Mouse (Mus musculus): ENCODE measurements around the gene Klhl35.

The Klhl35 gene

DNA sequence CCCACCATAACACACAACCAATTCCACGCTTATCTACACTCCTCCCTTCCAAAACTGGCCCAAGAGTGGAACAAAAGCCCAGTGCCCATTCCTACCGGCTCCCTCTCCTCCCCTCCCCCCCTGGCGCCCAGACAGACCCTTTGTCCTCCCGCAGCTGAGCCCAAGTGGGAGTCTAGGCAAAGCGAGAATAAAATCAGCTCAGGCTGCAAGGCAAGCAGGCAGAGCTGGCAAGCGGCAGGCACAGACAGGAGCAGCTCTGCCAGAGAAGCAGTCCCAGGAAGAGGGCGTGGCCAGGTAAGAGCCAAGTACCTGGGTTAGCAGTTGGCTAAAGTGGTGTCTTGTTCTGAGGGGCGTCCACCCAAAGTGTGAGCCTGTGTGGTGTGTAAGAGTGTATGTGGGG, at the start of gene Klhl35:
Klhl35 (plus strand) TSS at position 194 of the 400 bp plus-strand sequence.
- no peak for DNase-seq

DNA sequence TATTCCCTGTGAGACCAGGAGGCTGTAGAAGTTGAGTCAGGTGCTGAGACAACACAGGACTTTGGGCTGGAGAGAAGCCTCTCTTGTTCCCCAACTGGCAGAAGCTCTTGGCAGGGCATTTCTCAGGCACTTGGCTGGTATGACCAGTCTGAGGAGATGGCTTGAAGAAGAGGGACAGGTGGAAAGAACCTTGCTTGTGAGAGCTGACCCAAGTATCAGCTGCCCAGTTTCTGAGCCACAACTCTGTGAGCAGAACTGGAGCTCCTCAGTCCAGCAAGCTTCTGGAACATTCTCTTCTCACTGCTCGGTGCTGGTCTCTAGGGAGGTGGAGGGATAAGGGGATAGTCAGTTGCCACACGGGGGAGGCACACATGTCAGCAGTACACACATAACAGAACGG, 46.5 kb upstream of the Klhl35 start:
- DNase-seq: no peak

DNA sequence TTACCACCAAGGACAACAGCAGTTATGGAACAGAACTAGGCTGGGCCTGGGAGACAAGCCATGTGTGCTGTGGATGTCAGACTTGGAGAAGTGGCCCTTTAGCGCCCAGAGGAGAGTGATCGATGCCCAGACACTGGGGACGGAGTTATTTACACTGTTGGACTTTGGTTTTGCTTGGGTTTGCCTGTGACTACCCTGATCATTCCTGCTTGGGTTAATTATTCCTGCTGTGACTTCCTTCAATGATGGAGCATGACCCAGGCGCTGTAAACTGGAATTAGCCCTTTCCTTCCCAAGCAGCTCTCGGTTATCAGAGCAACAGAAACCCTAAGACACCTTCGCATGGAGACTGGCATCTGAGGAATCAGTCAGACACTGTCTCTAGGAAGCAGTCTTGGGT, 44.8 kb upstream of the Klhl35 start:
- no peak for DNase-seq

DNA sequence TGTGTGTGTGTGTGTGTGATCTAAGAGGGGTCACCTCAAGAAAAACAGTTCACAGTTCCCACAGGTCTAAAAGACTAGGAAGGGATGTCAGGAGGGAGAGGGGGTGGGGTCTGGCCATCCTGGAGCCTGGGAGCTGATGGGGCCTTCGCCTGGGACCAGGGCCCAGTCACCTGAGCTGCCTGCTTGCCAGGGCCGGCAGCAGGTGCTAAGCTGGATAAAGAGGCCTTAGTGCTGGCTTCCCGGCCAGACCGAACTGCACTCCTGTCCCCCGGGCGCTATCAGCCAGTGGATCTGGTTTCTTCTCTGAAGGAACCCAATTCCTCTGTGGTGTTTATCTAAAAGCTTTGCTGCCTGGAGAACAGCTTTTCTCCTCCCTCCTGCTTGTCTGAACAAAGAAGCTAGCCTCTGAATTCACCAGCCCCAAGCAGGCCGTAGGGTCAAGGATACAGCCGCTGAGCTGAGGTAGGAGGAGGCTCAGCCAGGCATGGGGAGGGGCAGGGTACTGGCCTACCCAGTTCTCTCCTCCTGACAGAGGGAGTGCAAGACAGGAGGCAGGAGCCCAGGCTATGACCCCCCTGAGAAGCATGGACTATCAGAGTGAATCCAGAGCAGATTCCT, 41.2 kb upstream of the Klhl35 start:
- no peak for DNase-seq

DNA sequence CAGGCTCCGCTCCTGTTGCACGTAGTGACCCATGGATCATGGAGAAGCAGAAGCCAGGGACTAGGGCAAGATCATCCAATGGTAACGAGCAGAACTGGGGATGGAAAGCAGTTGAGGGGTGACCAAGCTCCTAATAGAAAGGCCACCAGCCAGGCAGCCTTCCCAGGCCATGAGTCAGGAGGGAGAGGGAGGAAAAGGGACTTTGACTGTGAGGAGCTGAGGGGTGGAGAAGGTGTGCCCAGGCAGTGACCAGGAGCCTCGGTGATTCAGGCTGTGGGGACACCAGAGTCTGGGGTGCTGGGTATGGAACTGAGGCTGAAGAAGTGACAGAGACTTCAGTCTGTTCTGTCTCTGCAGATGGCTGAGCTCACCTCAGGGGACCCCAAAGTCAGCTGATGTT, 40.1 kb upstream of the Klhl35 start:
- DNase-seq: no peak

DNA sequence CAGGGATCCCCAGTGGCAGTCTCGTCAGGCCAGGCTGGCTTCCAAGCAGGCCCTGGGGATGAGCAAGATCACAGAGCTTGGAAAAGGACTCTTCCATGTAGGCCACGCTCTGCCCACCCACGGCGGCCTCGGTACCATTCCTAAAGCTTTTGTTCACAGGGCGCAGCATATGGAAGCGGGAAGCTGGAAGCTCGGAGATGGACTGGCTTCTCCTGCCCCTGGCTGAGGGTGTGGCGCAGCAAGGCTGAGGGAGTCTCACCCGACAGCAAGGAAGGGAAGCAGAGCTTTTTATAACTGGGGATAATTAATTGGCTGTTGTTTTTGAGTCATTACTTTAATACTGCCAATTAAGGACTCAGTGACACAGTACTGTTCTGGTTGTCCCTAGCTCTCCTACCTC, 38.8 kb upstream of the Klhl35 start:
- DNase-seq: no peak

DNA sequence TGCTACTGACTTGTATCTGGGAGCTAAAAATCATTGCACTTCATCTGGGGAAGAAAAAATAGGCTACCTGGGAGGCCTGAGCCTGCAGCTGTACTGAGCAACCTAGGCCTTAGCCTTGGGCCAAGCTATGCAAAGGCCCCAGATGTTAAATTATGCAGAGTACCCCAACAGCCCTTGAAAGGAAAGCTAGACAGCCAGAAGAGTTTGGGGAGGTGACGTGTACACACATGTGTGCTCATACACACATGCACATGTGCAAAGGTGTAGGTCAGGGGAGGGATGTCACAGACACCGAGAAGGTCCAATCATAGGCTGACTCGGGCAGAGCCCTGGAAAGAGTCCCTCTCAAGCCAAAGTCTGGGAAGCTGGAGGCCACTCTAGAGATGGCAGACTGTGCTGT, 37.8 kb upstream of the Klhl35 start:
- no peak for DNase-seq

DNA sequence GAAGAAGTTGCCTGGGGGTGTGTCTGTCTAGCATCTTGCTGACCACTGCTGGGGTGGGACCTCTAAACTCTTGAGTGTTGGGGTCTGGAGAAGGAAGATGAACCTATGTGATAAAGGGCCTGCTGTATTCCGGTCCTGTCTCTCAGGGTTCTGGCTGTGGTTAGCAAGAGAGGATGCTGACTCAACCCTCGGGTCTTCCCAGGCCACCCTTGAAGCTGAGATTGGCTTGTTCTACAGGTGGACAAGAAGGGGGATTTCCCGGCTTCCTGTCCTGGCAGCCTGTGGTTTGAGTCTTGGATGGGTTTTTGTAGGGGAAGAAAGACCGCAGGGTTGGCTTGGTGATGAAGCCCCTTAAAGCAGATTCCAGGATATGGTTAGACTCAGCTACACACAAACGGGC, 37.0 kb upstream of the Klhl35 start:
- no peak for DNase-seq

DNA sequence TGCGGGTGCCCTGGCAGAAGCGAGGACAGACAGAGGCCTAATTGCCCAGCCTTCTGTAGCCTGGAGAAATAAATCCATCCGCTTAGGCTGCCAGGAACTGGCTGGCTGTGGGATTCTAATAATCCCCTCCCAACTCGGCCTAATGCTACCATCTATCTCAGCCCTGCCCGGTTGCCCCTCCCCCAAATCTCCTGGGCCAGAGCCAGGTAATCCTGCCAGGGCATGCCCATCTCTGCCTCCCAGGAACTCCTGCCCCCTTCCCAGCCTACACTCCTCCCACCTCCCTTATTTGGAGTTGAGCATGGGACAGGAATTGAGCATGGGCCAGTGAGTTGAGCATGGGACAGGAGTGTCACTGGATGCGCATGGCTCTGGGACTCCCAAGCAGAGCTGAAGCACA, 36.0 kb upstream of the Klhl35 start:
- DNase-seq: no peak

DNA sequence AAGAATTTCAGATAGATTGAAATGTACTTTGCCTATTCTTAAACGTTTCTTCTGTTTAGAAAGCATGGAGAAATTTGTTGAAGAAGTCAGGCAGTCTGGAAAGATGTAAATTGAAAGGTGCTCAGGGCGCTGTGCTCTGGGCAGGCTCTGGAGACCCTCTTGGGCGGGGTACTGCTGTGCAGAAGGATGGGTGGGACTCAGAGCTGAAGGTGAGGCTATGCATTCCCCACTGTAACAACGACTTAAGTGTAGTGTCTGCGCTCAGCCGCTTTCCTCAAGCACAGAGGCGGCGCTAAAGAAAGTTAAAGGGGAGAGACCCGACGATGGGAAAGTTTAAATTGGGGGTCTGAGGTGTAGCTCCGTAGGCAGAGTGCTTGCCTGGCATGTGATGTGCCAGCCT, 35.6 kb upstream of the Klhl35 start:
- no peak for DNase-seq

DNA sequence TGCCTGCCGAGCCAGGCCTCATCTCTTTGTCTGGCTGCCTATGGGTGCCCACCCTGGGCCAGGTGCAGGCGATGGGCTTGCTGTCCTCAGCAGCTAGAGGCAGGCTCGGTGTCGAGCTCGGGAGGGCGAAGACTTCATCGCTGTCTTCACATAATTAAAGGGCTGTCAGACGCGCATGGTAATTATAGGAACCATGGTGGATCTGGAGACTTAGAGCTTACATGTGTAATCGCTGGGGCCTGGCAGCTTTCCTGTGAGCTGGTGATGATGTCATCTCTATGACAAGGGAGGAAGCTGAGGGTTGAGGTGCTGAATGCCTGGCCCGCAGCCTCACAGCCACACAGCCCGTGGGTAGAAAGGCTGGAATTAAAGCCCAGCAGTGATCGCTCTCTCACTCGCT, 33.6 kb upstream of the Klhl35 start:
- peak; percentile 66 for DNase-seq

DNA sequence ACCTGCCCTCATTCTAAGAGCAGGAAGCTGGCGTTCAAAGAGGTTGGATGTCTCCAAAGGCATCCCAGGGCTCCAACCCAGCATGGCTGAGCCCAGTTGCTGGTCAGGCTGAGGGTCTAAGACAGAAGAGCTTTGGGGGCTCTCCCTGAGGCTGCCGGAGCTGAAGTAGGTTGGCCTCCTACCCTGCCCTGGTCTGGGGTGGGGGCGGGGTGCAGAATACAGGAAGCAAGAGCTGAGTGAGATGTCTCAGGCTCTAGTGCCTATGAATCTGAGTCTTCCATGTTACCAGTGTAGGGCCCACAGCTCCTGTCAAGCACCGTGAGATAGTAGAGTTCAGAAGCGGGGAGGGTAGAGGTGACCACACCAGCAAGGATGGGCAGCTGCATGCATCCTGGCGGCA, 32.9 kb upstream of the Klhl35 start:
- DNase-seq: no peak

DNA sequence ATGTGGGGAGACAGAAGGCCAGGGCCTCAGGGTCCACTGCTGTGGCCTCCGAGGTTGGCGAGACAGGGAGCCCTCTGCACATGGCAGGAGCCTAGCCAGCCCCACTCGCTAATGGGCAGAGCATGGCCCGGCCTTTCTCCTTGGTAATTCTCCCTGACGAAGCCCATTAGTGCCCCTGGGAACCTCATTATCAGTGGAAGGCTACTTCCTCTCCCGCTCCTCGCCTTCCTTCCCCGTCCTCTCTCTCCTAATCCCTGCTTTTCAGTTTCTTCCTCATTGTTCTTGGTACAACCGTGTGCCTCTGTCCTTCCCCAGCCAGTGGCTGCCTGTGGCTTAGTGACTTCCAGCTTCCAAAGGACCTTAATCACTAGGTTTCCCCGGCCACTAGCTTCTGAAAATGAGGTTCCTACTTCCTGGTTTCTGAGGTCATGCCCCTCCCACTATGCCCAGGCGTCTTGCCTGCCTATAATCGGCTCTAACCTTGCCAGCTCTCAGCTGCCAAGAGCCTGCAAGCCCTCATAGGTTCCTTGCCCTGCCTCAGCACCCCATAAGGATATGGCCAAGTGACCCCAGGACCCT, 31.0 kb upstream of the Klhl35 start:
- no peak for DNase-seq

DNA sequence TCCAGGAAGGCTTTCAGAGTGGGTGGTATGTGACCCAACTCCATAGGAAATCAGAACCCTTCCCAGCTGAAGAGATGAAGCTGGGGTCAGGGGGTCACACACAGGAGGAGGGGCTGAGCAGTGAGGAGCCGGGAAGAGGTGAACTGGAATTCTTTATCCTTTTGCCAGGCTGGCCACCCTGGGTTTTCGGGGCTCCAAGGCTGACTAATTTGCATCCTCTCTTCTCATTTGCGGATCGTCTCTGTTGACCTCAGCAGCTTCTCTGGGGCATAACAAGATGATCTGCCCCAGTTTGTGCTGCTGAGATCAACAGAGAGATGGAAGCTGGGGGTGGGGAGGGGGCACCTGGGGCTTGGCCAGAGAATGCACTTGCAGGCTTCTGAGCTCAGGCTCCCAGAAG, 29.3 kb upstream of the Klhl35 start:
- DNase-seq: no peak

DNA sequence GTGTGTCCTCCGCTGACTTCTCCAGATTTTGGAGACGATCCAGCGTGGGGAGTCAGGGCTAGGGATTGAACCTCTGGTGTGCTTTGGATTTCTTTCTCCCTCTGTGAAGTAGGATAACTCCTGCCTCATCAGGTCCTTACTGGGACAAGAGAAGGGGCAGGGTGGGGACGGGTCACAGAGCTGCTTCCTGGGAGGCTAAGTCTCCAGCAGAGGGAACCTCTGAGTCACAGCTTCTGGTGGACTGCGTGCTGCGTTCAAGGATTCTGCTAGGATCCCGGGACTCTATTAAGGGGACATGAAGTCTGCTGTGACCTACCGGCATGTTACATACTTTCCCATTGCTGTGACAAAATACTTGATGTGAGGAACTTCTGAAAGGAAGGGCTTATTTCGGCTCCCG, 26.9 kb upstream of the Klhl35 start:
- DNase-seq: no peak

DNA sequence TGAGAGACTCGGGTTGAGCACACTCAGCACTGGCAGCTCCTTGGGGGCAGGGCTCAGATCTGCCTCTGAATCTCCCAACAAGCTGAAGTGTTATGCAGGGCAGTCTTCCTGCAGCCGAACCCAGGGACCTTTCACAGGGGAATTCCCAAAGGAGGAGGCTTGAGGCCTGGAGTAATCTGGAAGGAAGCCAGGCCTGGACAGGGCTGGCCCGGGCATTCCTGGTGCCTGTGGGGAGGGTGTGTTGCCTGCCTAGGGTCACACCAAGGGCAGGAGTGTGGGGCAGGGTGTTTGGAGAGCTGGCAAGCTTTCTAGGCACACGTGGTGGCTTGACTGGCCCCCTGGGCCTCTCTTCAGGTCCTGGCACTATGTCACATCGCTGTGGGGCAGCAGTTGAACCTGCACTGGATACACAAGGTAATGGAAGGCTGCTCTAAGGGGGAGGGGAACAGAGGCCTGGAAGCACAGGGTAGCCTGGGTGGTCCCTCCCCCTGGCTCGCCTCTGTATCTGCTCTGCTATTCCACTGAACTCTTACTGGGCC, 24.2 kb upstream of the Klhl35 start:
- no peak for DNase-seq

DNA sequence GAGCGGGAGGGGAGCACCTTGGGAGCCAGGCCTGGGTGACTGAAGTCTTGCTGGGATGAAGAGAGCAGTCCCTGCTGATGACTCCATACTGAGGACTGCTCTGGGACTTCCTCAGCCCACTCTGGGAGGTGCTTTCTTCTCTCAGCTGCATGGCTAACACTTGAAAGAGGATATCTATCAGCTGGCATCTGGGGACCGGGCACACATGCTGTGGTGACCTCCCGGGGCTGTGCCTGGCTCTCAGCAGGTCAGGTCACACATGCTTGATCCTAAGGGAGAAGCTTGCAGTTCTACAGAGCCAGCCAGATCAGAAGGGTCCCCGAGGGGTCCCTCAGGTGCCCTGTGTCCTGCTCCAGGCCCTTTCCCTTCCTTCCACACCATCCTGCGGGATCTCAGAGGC, 22.6 kb upstream of the Klhl35 start:
- no peak for DNase-seq

DNA sequence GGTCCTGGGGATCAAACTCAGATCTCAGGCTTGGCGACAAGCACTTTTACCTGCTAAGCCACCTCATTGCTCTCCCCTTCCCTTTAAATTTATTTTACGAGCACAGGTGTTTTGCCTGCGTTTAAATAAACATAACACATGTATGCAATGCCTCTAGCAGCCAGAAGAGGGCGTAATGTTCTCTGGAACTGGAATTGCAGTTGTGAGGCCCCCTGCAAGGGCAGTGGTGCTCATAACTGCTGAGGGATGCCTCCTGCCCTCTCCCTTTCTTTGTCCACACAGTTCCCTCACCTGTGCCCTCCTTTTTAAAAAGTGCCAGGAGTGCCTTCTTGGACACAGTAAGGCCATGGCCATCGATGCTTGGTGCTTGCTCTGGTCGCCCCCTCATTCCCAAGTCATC, 21.8 kb upstream of the Klhl35 start:
- no peak for DNase-seq

DNA sequence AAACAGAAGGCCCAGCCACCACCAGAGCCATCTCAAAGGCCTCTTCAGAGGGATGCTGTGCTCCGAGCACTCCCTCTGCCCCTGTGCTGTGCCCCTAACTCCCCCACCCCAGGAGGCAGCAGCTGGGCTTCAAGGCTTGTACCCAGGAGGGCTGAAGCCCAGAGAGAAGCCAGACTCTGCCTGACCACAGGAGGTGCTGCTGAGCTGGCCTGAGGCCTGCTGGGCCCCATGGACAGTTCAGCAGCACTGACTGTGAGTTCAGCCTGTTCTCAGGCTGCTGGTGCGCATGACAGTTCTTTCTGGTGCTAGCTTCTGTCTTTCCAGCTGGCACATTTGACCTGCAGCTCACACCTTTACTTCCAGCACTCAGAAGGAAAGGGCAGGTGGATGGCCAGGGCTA, 20.0 kb upstream of the Klhl35 start:
- no peak for DNase-seq

DNA sequence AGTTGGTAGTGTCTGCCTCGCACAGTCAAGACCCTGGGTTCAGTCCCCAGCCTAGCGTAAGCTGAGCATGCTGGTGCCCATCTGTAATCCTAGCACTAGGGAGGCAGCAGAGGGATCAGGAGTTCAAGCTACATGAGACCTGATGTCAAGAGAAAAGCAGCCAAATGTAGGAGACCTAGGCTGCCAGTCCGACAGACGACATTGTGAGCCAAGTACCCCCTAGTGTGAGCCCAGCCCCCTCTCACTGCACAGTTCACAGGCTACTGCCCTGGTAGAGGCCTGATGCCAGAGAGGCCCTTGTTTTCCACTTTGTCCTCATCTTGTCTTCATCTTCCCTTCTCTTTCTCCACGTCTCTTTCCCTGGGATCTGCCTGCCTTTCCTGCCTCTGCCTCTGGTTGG, 18.5 kb upstream of the Klhl35 start:
- no peak for DNase-seq

DNA sequence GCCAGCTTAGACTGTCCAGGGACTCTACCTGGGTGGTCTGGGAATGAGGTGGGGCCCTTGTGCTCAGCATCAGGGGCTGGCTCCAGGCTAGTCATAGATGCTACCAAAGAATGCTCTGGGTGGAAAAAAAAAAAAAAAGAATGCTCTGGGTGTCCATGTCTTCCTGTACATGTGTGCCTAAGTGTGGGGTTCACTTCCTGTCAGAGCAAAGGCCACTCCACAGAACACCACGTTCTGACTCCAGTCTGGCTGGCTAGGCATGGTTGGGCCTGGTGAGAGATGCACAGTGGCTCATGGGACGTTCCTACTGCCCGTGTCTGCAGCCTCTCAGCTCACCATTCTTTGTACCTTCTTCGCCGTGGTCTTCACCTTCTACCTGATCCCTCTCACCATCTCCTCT, 17.2 kb upstream of the Klhl35 start:
- DNase-seq: no peak

DNA sequence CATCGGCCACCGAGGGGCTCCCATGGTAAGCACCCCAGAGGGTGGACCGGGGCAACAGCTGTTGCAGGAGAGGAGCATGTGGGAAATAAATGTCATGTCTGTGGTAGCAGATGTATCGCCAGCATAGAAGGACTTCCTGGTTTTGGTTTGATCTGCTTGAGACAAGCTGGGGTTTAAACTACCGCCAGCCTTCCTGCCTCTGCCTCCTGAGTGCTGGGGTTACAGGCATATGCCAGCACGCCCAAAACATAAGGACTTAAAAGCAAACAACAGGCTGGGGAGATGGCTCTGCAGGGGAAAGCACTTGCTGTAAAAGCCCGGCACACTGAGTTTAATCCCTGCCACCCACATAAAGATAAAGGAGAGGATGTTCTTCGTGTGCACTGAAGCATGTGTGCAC, 16.7 kb upstream of the Klhl35 start:
- no peak for DNase-seq

DNA sequence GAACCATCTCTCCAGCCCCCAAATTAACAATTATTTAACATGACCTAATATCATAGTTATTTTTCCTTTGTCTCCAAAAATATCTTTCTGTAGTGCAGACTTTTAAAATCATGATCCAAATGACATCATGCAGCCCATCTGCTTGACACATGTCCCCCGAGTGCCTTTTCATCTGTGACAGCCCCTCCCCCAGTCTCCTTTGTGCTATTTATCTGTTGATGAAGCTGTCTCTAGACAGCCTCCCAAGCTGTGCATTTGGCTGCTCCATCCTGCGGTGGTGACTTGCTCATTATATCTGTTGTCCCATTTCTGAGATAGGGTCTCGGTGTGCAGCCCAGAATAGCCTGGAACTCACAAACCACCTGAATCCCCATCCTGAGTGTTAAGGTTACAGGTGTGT, 16.1 kb upstream of the Klhl35 start:
- DNase-seq: no peak

DNA sequence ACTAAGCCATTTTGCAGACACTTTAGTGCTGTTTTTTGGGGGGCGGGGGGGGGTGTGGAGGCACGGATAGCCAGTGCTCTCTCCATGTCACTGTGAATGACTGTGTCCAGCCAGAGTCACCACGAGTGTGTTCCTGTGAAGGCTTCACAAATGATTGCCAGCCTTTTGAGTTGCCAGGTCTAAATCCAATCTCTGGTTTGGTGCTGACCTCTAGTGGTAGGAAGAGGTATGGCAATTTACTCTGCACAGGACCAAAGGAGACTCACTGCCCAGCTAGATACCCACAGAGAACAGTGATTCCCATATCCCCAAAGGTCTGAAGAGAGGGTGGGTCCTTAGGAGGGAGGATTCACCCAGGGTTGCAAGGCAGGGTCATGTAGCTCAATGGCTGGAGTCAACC, 15.1 kb upstream of the Klhl35 start:
- peak; percentile 70 for DNase-seq

DNA sequence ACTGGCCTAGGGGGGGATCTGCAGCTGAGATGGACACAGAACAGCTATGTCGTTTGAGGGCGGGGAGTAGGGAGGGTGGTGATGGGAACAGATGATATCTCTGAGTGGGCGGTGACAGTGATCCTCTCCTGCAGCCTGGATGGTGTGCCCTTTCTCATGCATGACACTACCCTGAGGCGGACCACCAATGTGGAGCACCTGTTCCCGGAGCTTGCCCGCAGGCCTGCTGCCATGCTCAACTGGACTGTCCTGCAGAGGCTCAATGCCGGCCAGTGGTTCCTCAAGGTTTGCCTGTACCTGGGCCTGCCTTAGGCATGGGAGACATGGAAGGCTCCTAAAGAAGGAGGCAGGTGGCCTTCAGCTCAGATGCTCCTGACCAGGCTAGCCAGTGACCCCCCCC, 12.9 kb upstream of the Klhl35 start:
- DNase-seq: no peak
